Mouse (Mus musculus) 3T3-L1 (cell line): ENCODE measurements around the gene Znhit3.

Experiments
- DNase-seq: peaks from one replicate; pipeline ENCODE4 v3.0.0-alpha.2; 2015; ENCODE audit warnings: low read depth, low spot score

The Znhit3 gene

GRCm38 (mm10) chr11:84920981-84921380 lies 4.8 kb upstream of the Znhit3 start:
- no peak for DNase-seq

- no peak for DNase-seq
Measured at GRCm38 (mm10) chr11:84919951-84920350, 3.8 kb upstream of the Znhit3 start.

GRCm38 (mm10) chr11:84919276-84919675 lies 3.1 kb upstream of the Znhit3 start:
- DNase-seq: peak; percentile 71

- DNase-seq: peak; percentile 81
Measured at GRCm38 (mm10) chr11:84918425-84918824, 2.3 kb upstream of the Znhit3 start.

- peak; percentile 66 for DNase-seq
Measured at GRCm38 (mm10) chr11:84916703-84917300, 636 bp upstream of the Znhit3 start.

- DNase-seq: peak; percentile 40
Measured at GRCm38 (mm10) chr11:84914673-84915072, 1.5 kb downstream of the Znhit3 start.

GRCm38 (mm10) chr11:84910411-84910810 lies 5.8 kb downstream of the Znhit3 start:
- no peak for DNase-seq

- no peak for DNase-seq
Measured at GRCm38 (mm10) chr11:84908480-84908879, 7.7 kb downstream of the Znhit3 start.

GRCm38 (mm10) chr11:84907081-84907480 lies 9.1 kb downstream of the Znhit3 start:
- no peak for DNase-seq

GRCm38 (mm10) chr11:84904597-84905144 lies 11.5 kb downstream of the Znhit3 start:
- DNase-seq: no peak

- no peak for DNase-seq
Measured at GRCm38 (mm10) chr11:84893113-84893512, 23.1 kb downstream of the Znhit3 start.

- DNase-seq: no peak
Measured at GRCm38 (mm10) chr11:84891705-84892104, 24.5 kb downstream of the Znhit3 start.

- no peak for DNase-seq
Measured at GRCm38 (mm10) chr11:84889492-84889891, 26.7 kb downstream of the Znhit3 start.

- no peak for DNase-seq
Measured at GRCm38 (mm10) chr11:84888025-84888424, 28.1 kb downstream of the Znhit3 start.

GRCm38 (mm10) chr11:84886767-84887511 lies 29.2 kb downstream of the Znhit3 start:
- DNase-seq: no peak

- no peak for DNase-seq
Measured at GRCm38 (mm10) chr11:84886236-84886635, 29.9 kb downstream of the Znhit3 start.

- no peak for DNase-seq
Measured at GRCm38 (mm10) chr11:84885238-84885637, 30.9 kb downstream of the Znhit3 start.

- no peak for DNase-seq
Measured at GRCm38 (mm10) chr11:84882346-84882745, 33.8 kb downstream of the Znhit3 start.

- peak; percentile 63 for DNase-seq
Measured at GRCm38 (mm10) chr11:84880971-84881370, 35.2 kb downstream of the Znhit3 start.

- peak; percentile 82 for DNase-seq
Measured at GRCm38 (mm10) chr11:84880465-84880961, 35.7 kb downstream of the Znhit3 start.

- peak; percentile 77 for DNase-seq
Measured at GRCm38 (mm10) chr11:84879772-84880464, 36.2 kb downstream of the Znhit3 start, which contains the start of the genes Myo19 and Pigw. Myo19 (plus strand) TSS chr11:84880148. Pigw (minus strand) TSS chr11:84880285.
